Mouse (Mus musculus) lung, postnatal 4 days (tissue): ENCODE measurements around the gene Frmd4b.

ENCODE experiments used
- DNase-seq, 2 experiments: peaks; one replicate each; pipeline ENCODE4 v3.0.0; 2021

Frmd4b gene

DNA sequence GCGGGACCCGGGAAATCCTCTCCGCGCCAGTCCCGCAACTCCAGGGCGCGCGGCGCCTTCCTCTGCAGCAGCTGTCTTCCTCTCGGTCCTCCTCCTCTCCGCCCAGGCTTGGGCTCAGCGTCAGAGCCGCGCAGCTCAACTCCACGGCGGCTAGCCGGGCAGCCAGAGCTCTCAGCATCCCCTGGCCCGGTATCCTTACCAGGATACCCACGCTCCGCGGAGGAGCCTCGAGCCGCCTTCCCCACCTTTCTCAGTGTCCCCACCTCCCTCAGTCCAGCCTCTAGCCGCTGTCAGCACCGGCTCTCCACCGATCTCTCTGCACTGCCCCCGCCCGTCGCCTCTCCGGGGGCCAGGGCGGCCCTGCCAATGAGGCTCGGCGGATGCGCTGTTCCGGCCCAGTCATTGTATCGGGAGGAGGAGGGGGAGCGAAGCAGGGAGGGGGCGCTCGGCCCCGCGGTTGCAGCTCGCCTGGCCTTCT, at the start of gene Frmd4b:
Gene Frmd4b, minus strand, starts transcription at position 276 of the 478 bp plus-strand sequence.
- DNase-seq = peak; percentile 79 to 89

- DNase-seq = no peak
Observed at GRCm38 (mm10) chr6:97666417-97666816, 49.1 kb upstream of the Frmd4b start.

GRCm38 (mm10) chr6:97658921-97659320, 41.6 kb upstream of the Frmd4b start:
- DNase-seq = no peak

- DNase-seq = no peak
Observed at GRCm38 (mm10) chr6:97655986-97656385, 38.6 kb upstream of the Frmd4b start.

DNA sequence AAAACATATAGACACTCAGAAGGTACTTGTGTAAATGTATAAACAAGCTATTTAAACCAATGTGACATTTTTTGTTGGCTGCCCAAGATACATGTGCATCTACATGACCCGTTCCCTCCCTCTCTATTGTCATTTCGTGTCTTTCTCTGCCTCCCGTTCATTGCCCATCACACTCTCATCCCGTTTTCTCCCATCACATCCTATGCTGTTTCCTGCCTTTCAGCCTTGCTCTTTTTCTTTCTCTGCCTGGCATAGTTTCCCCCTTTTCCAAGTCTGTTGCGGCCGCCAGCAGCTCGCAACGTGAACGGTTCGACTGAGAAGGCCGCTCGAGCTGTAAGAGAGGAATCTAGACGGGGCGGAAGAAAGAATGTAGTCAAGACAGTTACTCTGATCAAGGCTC, 30.2 kb upstream of the Frmd4b start:
- no peak for DNase-seq

DNA sequence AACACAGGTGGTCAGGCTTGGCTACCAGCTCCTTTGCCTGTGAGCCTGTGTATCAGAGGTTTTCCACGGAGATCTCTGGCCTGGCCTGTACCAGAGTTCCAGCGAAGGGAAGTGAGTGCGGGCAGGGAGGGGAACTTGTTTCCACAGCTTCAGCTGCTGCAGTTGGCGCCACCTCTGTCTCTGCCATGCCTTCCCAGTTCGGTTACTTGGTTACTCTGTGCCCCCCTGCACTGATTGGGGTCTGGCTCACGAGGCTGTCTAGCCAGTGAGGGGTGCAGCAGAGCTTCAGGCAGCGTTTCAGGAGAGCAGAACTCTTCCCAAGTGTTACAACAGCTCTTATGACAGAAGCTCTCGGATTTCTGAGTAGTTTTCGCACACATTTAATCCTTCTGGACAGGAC, 6.0 kb upstream of the Frmd4b start:
- no peak for DNase-seq

GRCm38 (mm10) chr6:97622236-97622635, 4.9 kb upstream of the Frmd4b start:
- DNase-seq = no peak

DNA sequence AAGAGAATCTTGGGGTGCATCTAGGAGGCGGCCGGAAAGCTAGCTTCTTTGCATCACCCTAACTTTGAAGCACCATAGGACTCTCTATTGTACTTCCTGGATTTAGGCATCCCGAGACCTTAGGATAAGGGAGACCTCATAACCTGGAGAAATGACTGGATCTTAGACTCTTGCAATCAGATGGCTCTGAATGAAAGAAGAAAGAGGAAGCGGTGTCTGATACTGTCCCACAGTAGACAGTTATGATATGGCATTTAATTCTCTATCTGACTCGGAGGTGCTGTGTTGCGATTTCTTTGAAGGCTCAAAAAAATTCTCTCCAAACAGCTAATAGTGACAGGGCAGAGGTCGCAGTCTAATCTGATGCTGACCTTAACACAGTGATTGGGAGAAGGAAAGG, 433 bp upstream of the Frmd4b start:
- no peak for DNase-seq

GRCm38 (mm10) chr6:97616658-97617265, 579 bp downstream of the Frmd4b start:
- peak; percentile 73 to 79 for DNase-seq

DNA sequence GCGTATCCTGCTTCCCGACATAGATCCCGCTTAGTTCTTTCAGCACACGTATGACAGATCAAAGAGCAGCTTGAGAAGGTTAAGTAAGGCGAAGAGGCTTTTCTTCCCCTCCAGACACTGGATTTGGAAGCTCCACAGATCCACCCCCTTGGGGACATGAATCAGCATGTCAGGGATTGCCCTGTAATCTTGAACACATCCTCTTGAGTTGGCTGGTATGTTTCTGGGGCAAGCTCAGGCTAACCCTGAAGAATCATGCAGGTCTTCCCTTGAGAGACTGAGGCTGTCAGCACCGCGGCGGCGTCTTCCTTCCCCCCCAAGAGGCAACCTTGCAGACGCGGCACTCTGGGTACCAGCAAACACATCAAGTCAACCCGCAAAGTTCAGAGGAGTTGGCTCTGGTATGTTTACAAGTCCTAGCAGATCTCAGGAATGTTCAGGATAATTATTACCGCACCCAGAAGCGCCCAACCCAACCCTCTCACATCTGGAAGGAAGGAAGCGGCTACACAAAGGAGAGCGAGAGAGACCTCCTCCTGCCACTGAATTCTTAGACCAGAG, 1.4 kb downstream of the Frmd4b start:
- peak; percentile 23 to 30 for DNase-seq

DNA sequence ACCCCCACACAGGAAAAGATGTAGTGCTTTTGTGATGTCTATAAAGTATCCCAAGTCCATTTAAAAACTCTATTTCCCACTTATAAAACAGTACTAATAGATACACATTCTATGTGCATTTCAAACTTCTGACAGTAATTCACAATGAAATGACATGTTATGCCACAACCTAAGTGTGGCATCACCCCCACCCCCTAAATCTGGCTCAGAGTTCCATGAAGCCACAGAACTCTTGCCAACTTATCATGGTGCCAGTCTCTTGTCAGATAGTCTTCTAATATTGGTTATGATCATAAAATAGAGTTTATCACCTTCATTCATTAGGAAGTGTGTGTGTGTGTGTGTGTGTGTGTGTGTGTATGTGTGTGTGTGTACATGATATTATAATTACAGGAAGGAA, 3.2 kb downstream of the Frmd4b start:
- DNase-seq = no peak

GRCm38 (mm10) chr6:97612861-97613260, 4.5 kb downstream of the Frmd4b start:
- no peak for DNase-seq

- no peak for DNase-seq
Observed at GRCm38 (mm10) chr6:97610051-97610450, 7.3 kb downstream of the Frmd4b start.

DNA sequence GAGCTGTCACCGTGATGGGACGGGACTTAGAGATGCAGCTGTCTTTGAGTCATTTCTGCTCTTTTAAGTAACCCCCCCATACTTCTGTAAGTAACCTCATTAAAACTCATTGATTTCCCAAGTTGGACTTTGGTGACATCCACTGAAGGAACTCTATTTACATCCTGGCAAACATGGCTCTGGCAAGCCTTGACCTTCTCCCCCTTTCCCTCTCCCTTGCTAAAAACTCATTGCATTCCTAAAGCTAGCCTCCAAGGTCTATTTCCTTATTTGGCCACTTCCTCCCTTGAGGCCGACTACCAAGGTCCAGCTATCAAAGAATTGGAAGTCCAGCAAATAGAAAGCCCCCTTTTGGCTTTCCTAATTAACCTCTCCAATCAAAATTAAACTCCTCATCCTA, 9.7 kb downstream of the Frmd4b start:
- peak in 1 of 2 experiments; percentile 6 for DNase-seq

DNA sequence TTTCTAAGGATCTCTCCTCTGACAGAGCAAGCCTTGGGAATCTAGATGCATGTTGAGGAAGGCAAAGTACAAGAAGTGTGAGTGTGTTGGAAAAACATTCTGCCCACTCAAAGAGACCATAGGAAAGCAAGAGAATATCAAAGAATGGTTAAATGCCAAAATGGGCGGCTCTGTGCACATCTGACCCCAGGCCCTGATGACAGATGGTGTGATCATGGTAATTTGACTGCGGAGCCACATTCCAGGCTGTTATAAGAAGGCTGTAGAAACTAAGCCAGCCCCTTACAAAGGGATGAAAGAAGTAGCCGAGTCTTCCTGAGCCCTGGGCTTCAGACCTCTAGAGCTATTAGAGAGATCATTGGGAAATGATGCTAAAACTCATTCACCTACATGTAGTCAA, 22.1 kb downstream of the Frmd4b start:
- peak; percentile 31 to 55 for DNase-seq

GRCm38 (mm10) chr6:97594589-97594988, 22.8 kb downstream of the Frmd4b start:
- peak; percentile 64 to 73 for DNase-seq

- no peak for DNase-seq
Observed at GRCm38 (mm10) chr6:97590230-97590629, 27.1 kb downstream of the Frmd4b start.

DNA sequence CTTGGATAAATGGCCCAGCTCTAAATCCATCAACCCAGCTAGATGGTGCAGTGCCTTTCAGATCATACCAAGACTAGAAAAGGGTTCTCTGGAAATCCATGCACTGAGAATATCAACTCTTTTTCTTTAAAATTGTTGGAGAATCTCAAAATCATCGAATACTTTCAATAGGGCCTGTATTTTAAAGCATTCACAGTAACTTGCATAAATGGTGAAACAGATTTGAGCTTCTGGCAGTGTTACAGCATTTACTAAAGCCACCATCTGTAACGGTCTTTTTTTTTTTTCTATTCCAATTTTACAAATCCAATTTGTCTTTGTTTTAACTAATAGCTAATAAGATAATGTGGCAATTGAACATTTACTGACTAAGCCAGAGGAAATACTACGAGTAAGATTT, 27.8 kb downstream of the Frmd4b start:
- DNase-seq = no peak

GRCm38 (mm10) chr6:97589031-97589430, 28.3 kb downstream of the Frmd4b start:
- no peak for DNase-seq

GRCm38 (mm10) chr6:97586606-97587005, 30.7 kb downstream of the Frmd4b start:
- DNase-seq = peak; percentile 12 to 45

DNA sequence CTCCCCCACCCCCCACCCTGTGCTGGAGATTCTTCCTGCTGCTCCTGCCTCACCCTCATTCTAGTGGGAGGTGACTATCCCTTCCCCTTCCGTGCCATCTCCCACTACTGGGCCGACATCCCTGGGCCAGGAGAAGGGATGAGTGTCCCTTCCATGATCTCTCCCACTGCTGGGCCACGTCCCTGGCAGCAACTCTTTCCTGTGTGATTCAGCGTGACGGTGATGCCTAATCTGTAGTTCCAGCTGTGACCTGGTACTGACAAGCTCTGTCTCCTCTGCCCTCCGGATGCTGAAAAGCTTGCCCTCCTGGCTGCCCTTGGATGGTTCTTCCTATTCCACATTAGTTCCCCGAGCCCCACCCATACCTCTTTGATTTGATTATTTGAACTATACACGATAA, 31.3 kb downstream of the Frmd4b start:
- DNase-seq = peak; percentile 15 to 46

DNA sequence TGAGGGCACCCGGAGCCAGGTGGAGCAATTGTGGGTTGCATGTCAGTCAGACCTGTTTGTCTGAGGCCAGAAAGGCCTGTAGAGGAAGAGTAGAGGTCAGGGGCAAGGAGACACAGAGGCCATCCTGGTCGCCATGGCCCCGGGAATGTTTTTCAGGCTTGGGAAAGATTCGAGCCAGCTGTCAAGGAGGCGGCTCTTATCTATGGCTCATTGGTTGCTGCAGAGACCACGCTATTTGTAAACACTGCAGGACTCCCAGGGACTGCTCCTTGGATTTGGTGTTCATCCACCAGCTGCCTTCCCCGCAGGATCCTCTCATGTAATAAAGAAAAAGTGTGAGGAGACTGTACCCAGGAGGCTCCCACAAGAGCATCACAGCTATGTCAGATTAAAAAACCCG, 34.6 kb downstream of the Frmd4b start:
- peak; percentile 26 to 74 for DNase-seq

DNA sequence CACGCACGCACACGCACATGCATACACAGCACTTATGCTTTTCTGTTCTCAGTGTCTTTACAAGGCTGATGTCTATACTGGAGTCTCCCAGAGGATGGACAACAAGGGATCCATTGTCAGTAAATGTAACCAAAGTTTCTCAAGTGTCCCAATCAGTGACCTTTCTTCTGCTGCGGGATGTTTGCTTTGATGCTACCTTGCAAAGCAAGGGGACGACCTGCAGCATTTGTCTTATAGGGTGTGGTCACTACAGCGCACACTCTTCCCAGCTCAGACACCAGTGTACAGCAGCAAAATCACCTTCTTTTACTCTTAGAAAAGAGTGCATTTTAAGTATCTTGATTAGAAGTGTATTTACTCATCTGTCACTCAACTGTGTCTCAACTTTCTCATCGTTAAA, 35.4 kb downstream of the Frmd4b start:
- DNase-seq = no peak

DNA sequence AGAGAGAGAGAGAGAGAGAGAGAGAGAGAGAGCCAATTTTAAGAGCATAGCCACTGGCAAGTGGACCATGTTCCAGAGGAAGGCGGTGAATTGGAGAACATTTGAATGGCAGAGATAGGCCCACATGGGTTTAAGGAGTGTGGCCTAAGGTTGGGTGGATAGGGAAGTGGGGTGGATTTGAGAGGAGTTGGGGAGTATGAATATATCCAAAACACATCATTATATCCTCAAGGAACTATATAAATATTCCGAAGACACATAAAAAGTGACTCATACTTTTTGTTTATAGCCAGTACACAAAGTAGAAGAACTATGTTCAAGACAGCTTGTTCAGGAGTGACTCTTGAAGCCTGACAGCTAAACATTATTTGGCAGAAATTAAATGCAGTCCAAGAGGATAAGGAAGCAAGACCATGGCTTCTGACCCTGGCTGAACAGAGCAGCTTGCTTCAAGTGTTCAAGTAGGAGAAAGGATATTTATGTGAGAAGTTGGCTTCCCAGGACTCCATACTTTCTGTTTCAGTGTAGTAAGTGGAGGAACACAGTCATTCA, 36.8 kb downstream of the Frmd4b start:
- no peak for DNase-seq

GRCm38 (mm10) chr6:97579704-97580103, 37.6 kb downstream of the Frmd4b start:
- DNase-seq = no peak
